Mouse (Mus musculus): ENCODE data around the gene Gm21312. TPM values are rescaled to one million over a fixed set of nuclear protein-coding genes. Genes with fewer than 3 reads are reported as not detected.
"Not testable (repeated sequence)": the region's sequence is repeated elsewhere in the genome, so short reads cannot be mapped to it uniquely, and the experiment has no call there.

Gene Gm21312
- not detected in 2 replicates for polyA plus RNA-seq (2015; fragmentation: Nextera tagmentation; extraction: Ambion mirVana)

GRCm38 (mm10) chr10:104176724-104177123 lies at the start of gene Gm21312:
Gene Gm21312 (plus strand): TSS chr10:104177024.
- not testable (repeated sequence) for ATAC-seq (ENCODE audit: low read depth); H3K27me3 ChIP-seq; H3K36me3 ChIP-seq; H3K4me2 ChIP-seq; H3K9ac ChIP-seq; H3K4me1 ChIP-seq (replicated peaks); H3K27ac ChIP-seq; H3K4me3 ChIP-seq (replicated peaks); H3K9me3 ChIP-seq (replicated peaks); DNase-seq
- no CpG with 5 or more reads among the region's 3 CpGs for WGBS (ENCODE audit: insufficient replicate concordance)

GRCm38 (mm10) chr10:104142687-104143086 lies 34.1 kb upstream of the Gm21312 start, which contains the start of gene Gm21293:
Gene Gm21293 (plus strand): TSS chr10:104142987.
- H3K9ac ChIP-seq; H3K4me3 ChIP-seq (replicated peaks); H3K9me3 ChIP-seq (replicated peaks); H3K4me2 ChIP-seq; H3K4me1 ChIP-seq (replicated peaks); ATAC-seq (ENCODE audit: low read depth); H3K27ac ChIP-seq; H3K36me3 ChIP-seq; H3K27me3 ChIP-seq; DNase-seq: not testable (repeated sequence)
- no CpG with 5 or more reads among the region's 3 CpGs for WGBS (ENCODE audit: insufficient replicate concordance)

- H3K9ac ChIP-seq; H3K4me1 ChIP-seq (replicated peaks); DNase-seq; H3K4me2 ChIP-seq; H3K27ac ChIP-seq; H3K36me3 ChIP-seq; H3K9me3 ChIP-seq (replicated peaks); H3K4me3 ChIP-seq (replicated peaks); ATAC-seq (ENCODE audit: low read depth); H3K27me3 ChIP-seq: not testable (repeated sequence)
- WGBS (ENCODE audit: insufficient replicate concordance): no CpG with 5 or more reads among the region's 3 CpGs
These were observed 25.6 kb upstream of the Gm21312 start, which contains the start of gene Gm6763 for GRCm38 (mm10) chr10:104151197-104151596. Gene Gm6763 (plus strand): TSS chr10:104151497.

- H3K4me2 ChIP-seq; H3K9ac ChIP-seq; DNase-seq; H3K27me3 ChIP-seq; H3K36me3 ChIP-seq; H3K9me3 ChIP-seq (replicated peaks); ATAC-seq (ENCODE audit: low read depth); H3K27ac ChIP-seq; H3K4me1 ChIP-seq (replicated peaks); H3K4me3 ChIP-seq (replicated peaks): not testable (repeated sequence)
- no CpG with 5 or more reads among the region's 3 CpGs for WGBS (ENCODE audit: insufficient replicate concordance)
These were observed 17.1 kb upstream of the Gm21312 start, which contains the start of gene Gm8764 for GRCm38 (mm10) chr10:104159706-104160105. Gene Gm8764 (plus strand): TSS chr10:104160006.

GRCm38 (mm10) chr10:104168215-104168614 lies 8.6 kb upstream of the Gm21312 start, which contains the start of gene Gm21304:
Gene Gm21304 (plus strand): TSS chr10:104168515.
- not testable (repeated sequence) for H3K9ac ChIP-seq; ATAC-seq (ENCODE audit: low read depth); H3K27ac ChIP-seq; H3K27me3 ChIP-seq; H3K4me2 ChIP-seq; H3K4me1 ChIP-seq (replicated peaks); H3K4me3 ChIP-seq (replicated peaks); H3K36me3 ChIP-seq; DNase-seq; H3K9me3 ChIP-seq (replicated peaks)
- WGBS (ENCODE audit: insufficient replicate concordance): no CpG with 5 or more reads among the region's 3 CpGs

- not testable (repeated sequence) for ATAC-seq (ENCODE audit: low read depth)
These were observed 8.4 kb downstream of the Gm21312 start, which contains the start of gene Gm20765 for GRCm38 (mm10) chr10:104185233-104185632. Gene Gm20765 (plus strand): TSS chr10:104185533.

GRCm38 (mm10) chr10:104193742-104194141 lies 16.9 kb downstream of the Gm21312 start, which contains the start of gene Gm4340:
Gene Gm4340 (plus strand): TSS chr10:104194042.
- not testable (repeated sequence) for H3K4me3 ChIP-seq (replicated peaks); H3K27me3 ChIP-seq; H3K9me3 ChIP-seq (replicated peaks); ATAC-seq (ENCODE audit: low read depth); DNase-seq; H3K27ac ChIP-seq; H3K4me1 ChIP-seq (replicated peaks); H3K9ac ChIP-seq; H3K4me2 ChIP-seq; H3K36me3 ChIP-seq
- no CpG with 5 or more reads among the region's 3 CpGs for WGBS (ENCODE audit: insufficient replicate concordance)

More at GRCm38 (mm10) chr10:104185233-104185632, 8.4 kb downstream of the Gm21312 start, which contains the start of gene Gm20765:
- H3K36me3 ChIP-seq; H3K4me3 ChIP-seq (replicated peaks); H3K9ac ChIP-seq; H3K27me3 ChIP-seq; H3K4me1 ChIP-seq (replicated peaks); H3K4me2 ChIP-seq; H3K27ac ChIP-seq; DNase-seq; H3K9me3 ChIP-seq (replicated peaks): not testable (repeated sequence)
- WGBS (ENCODE audit: insufficient replicate concordance): no CpG with 5 or more reads among the region's 3 CpGs

GRCm38 (mm10) chr10:104209655-104210054 lies 32.8 kb downstream of the Gm21312 start:
- Histone ChIP-seq H3K27me3 (no peaks in the 10 kb centered on the region), H3K9ac (no peak overlapping the region), H3K4me2 (no peak overlapping the region), H3K4me1 (replicated peaks) (no peaks in the 10 kb centered on the region), H3K4me3 (replicated peaks) (no peak overlapping the region), H3K9me3 (replicated peaks) (no peaks in the 10 kb centered on the region), H3K36me3 (no peaks in the 10 kb centered on the region), H3K27ac (no peak overlapping the region)
- DNase-seq (no peak), ATAC-seq (ENCODE audit: low read depth) (no peak)
- 56% methylated on average over 1 of the region's 1 CpGs for WGBS (ENCODE audit: insufficient replicate concordance)

GRCm38 (mm10) chr10:104210268-104210990 lies 33.6 kb downstream of the Gm21312 start:
- Histone ChIP-seq H3K9me3 (replicated peaks) (no peaks in the 10 kb centered on the region), H3K4me3 (replicated peaks) (no peak overlapping the region), H3K9ac (no peak overlapping the region), H3K4me1 (replicated peaks) (no peaks in the 10 kb centered on the region), H3K27me3 (no peaks in the 10 kb centered on the region), H3K36me3 (no peaks in the 10 kb centered on the region), H3K4me2 (no peak overlapping the region), H3K27ac (no peak overlapping the region)
- no peak for ATAC-seq (ENCODE audit: low read depth)
- DNase-seq: no peak
- WGBS (ENCODE audit: insufficient replicate concordance): 50% methylated on average over 3 of the region's 3 CpGs

- Histone ChIP-seq H3K27ac (no peak overlapping the region), H3K27me3 (no peaks in the 10 kb centered on the region), H3K4me3 (replicated peaks) (no peak overlapping the region), H3K36me3 (no peaks in the 10 kb centered on the region), H3K9me3 (replicated peaks) (no peaks in the 10 kb centered on the region), H3K9ac (no peak overlapping the region), H3K4me2 (no peak overlapping the region), H3K4me1 (replicated peaks) (no peaks in the 10 kb centered on the region)
- DNase-seq: no peak
- 75% methylated on average over 5 of the region's 5 CpGs for WGBS (ENCODE audit: insufficient replicate concordance)
- no peak for ATAC-seq (ENCODE audit: low read depth)
These were observed 37.7 kb downstream of the Gm21312 start for GRCm38 (mm10) chr10:104214527-104214926.

- no peak overlapping the region for H3K4me3 ChIP-seq (replicated peaks)
- no peaks in the 10 kb centered on the region for H3K4me1 ChIP-seq (replicated peaks)
- H3K27me3 ChIP-seq: no peaks in the 10 kb centered on the region
- ATAC-seq (ENCODE audit: low read depth) (no peak), DNase-seq (no peak)
- no peak overlapping the region for H3K9ac ChIP-seq
- no peak overlapping the region for H3K4me2 ChIP-seq
- 65% methylated on average over 6 of the region's 6 CpGs for WGBS (ENCODE audit: insufficient replicate concordance)
- no peaks in the 10 kb centered on the region for H3K9me3 ChIP-seq (replicated peaks)
- H3K36me3 ChIP-seq: no peaks in the 10 kb centered on the region
- H3K27ac ChIP-seq: no peak overlapping the region
These were observed 43.6 kb downstream of the Gm21312 start for GRCm38 (mm10) chr10:104220303-104221021.
